In the genomic region with DNA sequence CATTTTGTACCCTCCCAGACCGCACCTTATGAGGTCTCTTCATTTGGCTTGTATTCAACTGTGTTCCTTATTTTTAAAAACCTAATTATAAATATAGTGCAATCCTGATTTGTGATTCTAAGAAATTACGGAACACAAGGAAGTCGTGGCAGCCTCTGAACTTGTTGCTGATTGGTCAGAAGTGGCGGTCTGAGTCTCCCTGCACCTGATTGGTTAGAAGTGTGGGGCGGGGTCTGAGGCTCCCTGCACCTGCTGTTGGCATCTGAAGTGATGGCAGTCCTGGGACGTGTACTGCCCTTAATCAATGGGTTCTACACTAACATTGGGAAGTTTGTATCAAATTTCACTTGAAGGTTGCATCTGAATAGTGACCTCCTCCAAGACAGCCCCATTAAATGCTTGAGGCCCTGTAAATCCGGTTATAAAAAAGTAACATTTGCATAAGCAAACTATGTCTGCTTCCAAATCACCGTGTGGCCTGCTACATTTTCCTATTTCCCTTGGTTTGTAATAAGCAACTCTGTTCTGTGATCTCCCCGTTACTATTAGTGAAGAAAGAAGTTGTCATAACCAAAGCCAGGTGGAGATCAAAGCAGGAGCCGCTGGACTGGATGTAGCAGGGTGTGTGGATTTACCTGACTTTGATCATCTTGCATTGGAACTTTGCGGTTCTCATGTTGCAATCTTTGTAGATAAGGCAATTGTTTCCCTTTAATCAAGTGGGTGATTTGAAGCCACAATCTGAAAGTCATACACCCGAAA, we compare ENCODE assay signal across 16 mouse cellular contexts. TPM values are rescaled to one million over a fixed set of nuclear protein-coding genes. Genes with fewer than 3 reads are reported as not detected.
DNase-seq lines count a peak whose midpoint lies in the region; ATAC-seq and TF ChIP-seq lines count a peak whose summit lies in the region.
"Had no signal": no experiment of that assay in that cellular context is flagged by ENCODE, and none has a peak within 500 bp of the region (broad histone marks: within the 10 kb centered on the region; RNA-seq: fewer than 3 reads in every experiment).

No protein-coding gene starts in this region.

- peak; percentile 53 for DNase-seq in liver, adult 2 months (ENCODE audit: extremely low read depth, low read depth, low spot score)
- DNase-seq in liver, embryonic 11.5 days (ENCODE audit: low spot score) = no peak
- DNase-seq in ES-CJ7 (ENCODE audit: low read depth, low spot score) = peak; percentile 71
- DNase-seq in embryonic facial prominence, embryonic 14.5 days (ENCODE audit: low spot score) = no peak
- DNase-seq in urinary bladder, postnatal 25 days (ENCODE audit: low spot score) = no peak
- DNase-seq in hindbrain, embryonic 14.5 days (ENCODE audit: low spot score) = no peak
- DNase-seq: adrenal gland, adult 2 months; cerebellum, adult 11-12 months; gastrocnemius, postnatal 25 days; heart, postnatal 14 days; lung, embryonic 14.5 days had no signal

- no peak for TF ChIP-seq POLR2A in liver, adult 2 months (IDR thresholded peaks at IDR 0.05; ENCODE audit: extremely low read depth, insufficient read depth, low read length)

- no peaks in the 10 kb centered on the region for H3K79me2 ChIP-seq in liver, adult 2 months (ENCODE audit: control insufficient read depth, insufficient read depth, low read length)

- no peaks in the 10 kb centered on the region for H3K4me1 ChIP-seq in liver, adult 2 months (ENCODE audit: control insufficient read depth, insufficient read depth, low read length)
- H3K4me1 ChIP-seq in liver, embryonic 11.5 days (replicated peaks; ENCODE audit: control insufficient read depth, insufficient read depth, low read length) = no peaks in the 10 kb centered on the region
- no peaks in the 10 kb centered on the region for H3K4me1 ChIP-seq in embryonic facial prominence, embryonic 14.5 days (ENCODE audit: control insufficient read depth, insufficient read depth, low read length)
- H3K4me1 ChIP-seq in stomach, embryonic 15.5 days = no peaks in the 10 kb centered on the region
- H3K4me1 ChIP-seq in hindbrain, embryonic 14.5 days (replicated peaks; ENCODE audit: control insufficient read depth, insufficient read depth, low read length) = no peaks in the 10 kb centered on the region
- H3K4me1 ChIP-seq: embryonic facial prominence, embryonic 15.5 days; forebrain, embryonic 13.5 days; heart, embryonic 10.5 days; kidney, embryonic 15.5 days had no signal

- H3K4me2 ChIP-seq in liver, embryonic 11.5 days = no peak overlapping the region
- H3K4me2 ChIP-seq in embryonic facial prominence, embryonic 14.5 days (ENCODE audit: low read depth, low read length) = no peak overlapping the region
- no peak overlapping the region for H3K4me2 ChIP-seq in stomach, embryonic 15.5 days
- H3K4me2 ChIP-seq in hindbrain, embryonic 14.5 days (replicated peaks) = no peak overlapping the region
- H3K4me2 ChIP-seq: embryonic facial prominence, embryonic 15.5 days; forebrain, embryonic 13.5 days; kidney, embryonic 15.5 days; lung, embryonic 14.5 days had no signal

- H3K4me3 ChIP-seq in liver, adult 2 months (ENCODE audit: insufficient read depth, low read depth, low read length) = no peak overlapping the region
- no peak overlapping the region for H3K4me3 ChIP-seq in liver, embryonic 11.5 days (ENCODE audit: low read depth, low read length)
- no peak overlapping the region for H3K4me3 ChIP-seq in embryonic facial prominence, embryonic 14.5 days (ENCODE audit: low read depth, low read length)
- no peak overlapping the region for H3K4me3 ChIP-seq in stomach, embryonic 15.5 days (replicated peaks)
- H3K4me3 ChIP-seq in hindbrain, embryonic 14.5 days (replicated peaks; ENCODE audit: low read length) = no peak overlapping the region
- H3K4me3 ChIP-seq: embryonic facial prominence, embryonic 15.5 days; forebrain, embryonic 13.5 days; heart, embryonic 10.5 days; kidney, embryonic 15.5 days had no signal

- H3K9ac ChIP-seq in liver, adult 2 months (ENCODE audit: low read depth, low read length) = no peak overlapping the region
- no peak overlapping the region for H3K9ac ChIP-seq in liver, embryonic 11.5 days (ENCODE audit: low read depth, low read length)
- no peak overlapping the region for H3K9ac ChIP-seq in embryonic facial prominence, embryonic 14.5 days (ENCODE audit: low read depth, low read length)
- H3K9ac ChIP-seq in stomach, embryonic 15.5 days = no peak overlapping the region
- H3K9ac ChIP-seq in hindbrain, embryonic 14.5 days = no peak overlapping the region
- H3K9ac ChIP-seq: embryonic facial prominence, embryonic 15.5 days; forebrain, embryonic 13.5 days; kidney, embryonic 15.5 days; lung, embryonic 14.5 days had no signal

- WGBS in liver, adult 2 months = 56% methylated on average over 12 of the region's 12 CpGs
- 59% methylated on average over 12 of the region's 12 CpGs for WGBS in liver, embryonic 11.5 days
- WGBS in embryonic facial prominence, embryonic 14.5 days = 49% methylated on average over 12 of the region's 12 CpGs
- 59% methylated on average over 12 of the region's 12 CpGs for WGBS in stomach, embryonic 15.5 days
- WGBS in hindbrain, embryonic 14.5 days = 72% methylated on average over 12 of the region's 12 CpGs

- H3K36me3 ChIP-seq in liver, adult 2 months (ENCODE audit: control insufficient read depth, insufficient read depth, low read length) = no peaks in the 10 kb centered on the region
- H3K36me3 ChIP-seq in liver, embryonic 11.5 days (ENCODE audit: control insufficient read depth, insufficient read depth, low read length) = no peaks in the 10 kb centered on the region
- H3K36me3 ChIP-seq in embryonic facial prominence, embryonic 14.5 days (ENCODE audit: control insufficient read depth, insufficient read depth, low read length) = no peaks in the 10 kb centered on the region
- no peaks in the 10 kb centered on the region for H3K36me3 ChIP-seq in stomach, embryonic 15.5 days
- H3K36me3 ChIP-seq in hindbrain, embryonic 14.5 days (replicated peaks; ENCODE audit: control insufficient read depth, insufficient read depth) = no peaks in the 10 kb centered on the region
- H3K36me3 ChIP-seq: embryonic facial prominence, embryonic 15.5 days; heart, embryonic 10.5 days; kidney, embryonic 15.5 days had no signal

- no peak for ATAC-seq in liver, embryonic 11.5 days (replicated peaks; ENCODE audit: low FRiP score)
- peak; percentile 27; the same call in 1 of the 2 replicates for ATAC-seq in embryonic facial prominence, embryonic 14.5 days (ENCODE audit: low read depth)
- peak; percentile 47 for ATAC-seq in stomach, embryonic 15.5 days (ENCODE audit: insufficient read depth, low FRiP score, low read depth)
- ATAC-seq in hindbrain, embryonic 14.5 days (ENCODE audit: low FRiP score) = no peak

- H3K27ac ChIP-seq in liver, adult 2 months (replicated peaks; ENCODE audit: insufficient read depth, low read depth, low read length) = no peak overlapping the region
- no peak overlapping the region for H3K27ac ChIP-seq in liver, embryonic 11.5 days (ENCODE audit: low read depth, low read length)
- H3K27ac ChIP-seq in embryonic facial prominence, embryonic 14.5 days (replicated peaks; ENCODE audit: low read depth, low read length) = no peak overlapping the region
- H3K27ac ChIP-seq in stomach, embryonic 15.5 days = no peak overlapping the region
- H3K27ac ChIP-seq in hindbrain, embryonic 14.5 days = no peak overlapping the region; the same call in 1 of the 2 replicates
- H3K27ac ChIP-seq: embryonic facial prominence, embryonic 15.5 days; forebrain, embryonic 13.5 days; heart, embryonic 10.5 days; kidney, embryonic 15.5 days had no signal

- H3K9me3 ChIP-seq in liver, embryonic 11.5 days (ENCODE audit: control insufficient read depth, low read length) = no peaks in the 10 kb centered on the region
- H3K9me3 ChIP-seq in embryonic facial prominence, embryonic 14.5 days (ENCODE audit: control insufficient read depth, low read length) = no peaks in the 10 kb centered on the region
- no peaks in the 10 kb centered on the region for H3K9me3 ChIP-seq in stomach, embryonic 15.5 days
- H3K9me3 ChIP-seq in hindbrain, embryonic 14.5 days (ENCODE audit: control insufficient read depth, low read length) = no peaks in the 10 kb centered on the region
- H3K9me3 ChIP-seq: embryonic facial prominence, embryonic 15.5 days; forebrain, embryonic 13.5 days; heart, embryonic 10.5 days; kidney, embryonic 15.5 days had no signal

- no peaks in the 10 kb centered on the region for H3K27me3 ChIP-seq in liver, adult 2 months (ENCODE audit: control insufficient read depth, insufficient read depth, low read length)
- H3K27me3 ChIP-seq in liver, embryonic 11.5 days (replicated peaks; ENCODE audit: control insufficient read depth, insufficient read depth, low read length) = no peaks in the 10 kb centered on the region
- H3K27me3 ChIP-seq in embryonic facial prominence, embryonic 14.5 days (replicated peaks; ENCODE audit: control insufficient read depth, insufficient read depth, low read length) = no peaks in the 10 kb centered on the region
- no peaks in the 10 kb centered on the region for H3K27me3 ChIP-seq in stomach, embryonic 15.5 days (replicated peaks)
- no peaks in the 10 kb centered on the region for H3K27me3 ChIP-seq in hindbrain, embryonic 14.5 days (ENCODE audit: control insufficient read depth, insufficient read depth, low read length)
- H3K27me3 ChIP-seq: embryonic facial prominence, embryonic 15.5 days; kidney, embryonic 15.5 days had no signal

- TF ChIP-seq CTCF in liver, adult 2 months (IDR thresholded peaks at IDR 0.05; ENCODE audit: low read depth, low read length) = no peak

RNA-seq across cellular contexts. Expression of a gene that starts 5.7 kb away (rescaled TPM):
- 2.6 and 2.8 TPM in 2 replicates for total RNA-seq in liver, adult 2 months (2014; rRNA removed)
- polyA plus RNA-seq in liver, adult 2 months (2012; rRNA removed) = 1.2 and 1.3 TPM in 2 replicates
- polyA plus RNA-seq in liver, embryonic 11.5 days (2014; fragmentation: Nextera tagmentation; extraction: Ambion mirVana) = 4.1 and 4.5 TPM in 2 replicates
- polyA plus RNA-seq in embryonic facial prominence, embryonic 14.5 days (2014; fragmentation: Nextera tagmentation; extraction: Ambion mirVana) = 12.2 and 13.9 TPM in 2 replicates
- 11.9 and 14.7 TPM in 2 replicates for polyA plus RNA-seq in stomach, embryonic 15.5 days (2015; fragmentation: Nextera tagmentation; extraction: Ambion mirVana)
- polyA plus RNA-seq in hindbrain, embryonic 14.5 days (2014; fragmentation: Nextera tagmentation; extraction: Ambion mirVana) = 45.4 and 47.5 TPM in 2 replicates

Comparison
In these comparisons a context has a peak if more than half of its experiments do, and no peak if none do; other contexts are left out.
1. DNase-seq: peak in liver, adult 2 months (single experiment) and ES-CJ7 (single experiment); none in liver, embryonic 11.5 days (single experiment), embryonic facial prominence, embryonic 14.5 days (single experiment), urinary bladder, postnatal 25 days (single experiment) and hindbrain, embryonic 14.5 days (single experiment).
2. ATAC-seq: peak in embryonic facial prominence, embryonic 14.5 days (single experiment) and stomach, embryonic 15.5 days (single experiment); none in liver, embryonic 11.5 days (single experiment) and hindbrain, embryonic 14.5 days (single experiment).